Mouse (Mus musculus) lung, adult 2 months (tissue): ENCODE measurements at regions not wholly inside any gene's neighbourhood (a gene's known extent, or its start where the extent isn't known, plus 50 kb on each side); places are given as distances from the start of the nearest gene placed in this dataset.

Experiments used
- DNase-seq: peaks from one replicate; pipeline ENCODE4 v3.0.0; 2022
- H3K4me1 ChIP-seq: fragments of 200-500 bp; 2 replicates; pipeline ENCODE4 v1.6.1; 2011; ENCODE audit warnings: low read length; ENCODE audit not compliant: control insufficient read depth, insufficient read depth
- H3K4me3 ChIP-seq: fragments of 200-500 bp; replicated peaks from 2 replicates; pipeline ENCODE3; 2011; ENCODE audit warnings: low read depth, mild to moderate bottlenecking, control low read depth, low read length; ENCODE audit errors: extremely low read depth
- CTCF ChIP-seq: fragments of 200-500 bp; IDR thresholded peaks from 2 replicates; pipeline ENCODE4 v1.5.1; 2011; ENCODE audit warnings: mild to moderate bottlenecking, low read length, control low read depth; ENCODE audit not compliant: insufficient read depth
- POLR2A ChIP-seq: fragments of 200-500 bp; IDR thresholded peaks from 2 replicates; pipeline ENCODE4 v1.6.1; 2011; ENCODE audit warnings: low read depth, mild to moderate bottlenecking, control low read depth, low read length, borderline replicate concordance; ENCODE audit errors: extremely low read depth
- WGBS: fragments of 180-500 bp; shearing (Covaris S2); methylation state at CpG from one replicate; pipeline ENCODE4 v1.1.7; 2018; 5-methylcytosine and 5-hydroxymethylcytosine counted together

DNA sequence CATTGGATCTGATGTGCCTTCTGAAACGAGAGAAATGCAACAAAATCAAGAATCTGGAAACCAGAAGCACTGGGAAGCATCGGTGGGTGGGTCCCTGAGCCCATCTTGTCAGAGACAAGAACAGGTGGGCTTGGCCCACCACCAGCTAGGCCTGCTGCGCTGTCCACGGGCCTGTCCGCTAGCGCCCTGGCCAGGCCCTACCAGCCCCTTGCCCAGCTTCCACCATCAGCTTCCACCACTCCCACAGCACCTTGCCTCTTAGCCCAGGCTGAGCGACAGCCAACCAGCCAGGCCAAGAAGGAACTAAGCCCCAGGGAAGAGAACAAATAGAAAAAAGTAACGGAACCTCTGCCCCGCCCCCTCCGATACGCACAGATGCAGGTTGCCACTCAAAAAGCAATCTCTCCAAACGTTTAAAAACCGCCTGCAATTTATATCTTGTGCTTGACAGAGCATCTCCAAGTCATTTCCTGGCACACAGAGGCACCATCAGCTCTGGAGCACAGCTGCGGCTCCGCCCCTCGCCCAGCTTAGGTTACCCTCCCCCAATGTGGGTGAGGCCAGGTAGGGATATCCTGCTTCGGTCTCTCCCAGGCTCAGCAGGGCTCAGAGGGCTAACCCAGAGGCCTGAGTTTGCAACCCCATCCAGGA is 95.1 kb upstream of the Csf3r start:
- DNase-seq: no peak
- no peak overlapping the region for H3K4me3 ChIP-seq
- 58% methylated on average over 17 of the region's 17 CpGs for WGBS
- no peaks in the 10 kb centered on the region for H3K4me1 ChIP-seq
- TF ChIP-seq CTCF (no peak), POLR2A (no peak)

- H3K4me1 ChIP-seq: no peaks in the 10 kb centered on the region
- WGBS: 28% methylated on average over 10 of the region's 10 CpGs
- TF ChIP-seq CTCF (no peak), POLR2A (no peak)
- no peak overlapping the region for H3K4me3 ChIP-seq
- no peak for DNase-seq
Measured at GRCm38 (mm10) chr4:125930764-125931163, 93.6 kb upstream of the Csf3r start.

GRCm38 (mm10) chr4:125931321-125931720 is 93.0 kb upstream of the Csf3r start:
- 47% methylated on average over 6 of the region's 6 CpGs for WGBS
- no peaks in the 10 kb centered on the region for H3K4me1 ChIP-seq
- H3K4me3 ChIP-seq: no peak overlapping the region
- TF ChIP-seq POLR2A: no peak
- no peak for TF ChIP-seq CTCF
- no peak for DNase-seq

- Histone ChIP-seq H3K4me3 (no peak overlapping the region), H3K4me1 (no peaks in the 10 kb centered on the region)
- 71% methylated on average over 22 of the region's 22 CpGs for WGBS
- no peak for DNase-seq
- TF ChIP-seq CTCF: no peak
- no peak for TF ChIP-seq POLR2A
Measured at GRCm38 (mm10) chr4:125932036-125932756, 92.2 kb upstream of the Csf3r start.

DNA sequence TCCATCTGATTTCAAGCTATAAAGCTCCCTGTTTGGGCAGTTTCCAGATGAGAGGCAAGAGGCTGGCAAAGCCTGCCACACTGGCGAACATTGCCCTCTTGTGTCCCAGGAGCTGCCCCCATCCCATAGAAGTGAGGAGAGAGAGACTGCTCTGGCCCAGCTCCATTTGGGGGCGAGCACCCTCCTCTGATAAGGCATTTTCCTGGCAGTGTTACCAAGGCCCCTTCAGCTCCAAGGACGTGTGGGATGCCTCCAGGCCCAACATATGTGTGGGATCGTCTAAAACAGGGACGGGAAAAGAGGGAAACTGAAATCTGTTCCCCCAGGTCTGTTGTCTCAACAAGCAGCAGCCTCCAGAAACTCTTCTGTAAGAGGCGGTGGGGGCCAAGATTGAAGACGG is 88.0 kb upstream of the Csf3r start:
- no peak overlapping the region for H3K4me3 ChIP-seq
- WGBS: 60% methylated on average over 7 of the region's 7 CpGs
- no peaks in the 10 kb centered on the region for H3K4me1 ChIP-seq
- TF ChIP-seq POLR2A (no peak), CTCF (no peak)
- no peak for DNase-seq

DNA sequence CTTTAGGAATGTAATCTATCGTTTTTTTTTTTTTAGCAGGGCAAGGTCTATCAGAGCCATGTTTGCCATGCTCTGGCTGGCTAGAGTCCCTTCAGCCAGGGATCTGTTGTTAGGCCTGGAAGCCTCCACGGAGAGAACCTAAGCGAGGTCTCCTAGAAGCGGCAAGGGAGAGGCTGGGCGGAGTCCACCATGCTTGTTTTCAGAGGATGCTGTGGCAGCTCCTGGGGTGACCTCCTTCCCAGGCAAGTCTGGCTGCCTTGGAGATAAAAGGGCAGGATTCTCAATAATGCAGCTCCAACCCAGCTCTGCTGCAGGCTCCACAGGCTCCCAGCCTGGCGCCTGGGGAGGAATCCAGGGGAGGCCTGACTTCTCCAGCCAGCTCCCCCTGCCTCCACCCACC is 86.2 kb upstream of the Csf3r start:
- Histone ChIP-seq H3K4me3 (no peak overlapping the region), H3K4me1 (no peaks in the 10 kb centered on the region)
- 49% methylated on average over 6 of the region's 6 CpGs for WGBS
- no peak for DNase-seq
- TF ChIP-seq POLR2A: no peak
- no peak for TF ChIP-seq CTCF

DNA sequence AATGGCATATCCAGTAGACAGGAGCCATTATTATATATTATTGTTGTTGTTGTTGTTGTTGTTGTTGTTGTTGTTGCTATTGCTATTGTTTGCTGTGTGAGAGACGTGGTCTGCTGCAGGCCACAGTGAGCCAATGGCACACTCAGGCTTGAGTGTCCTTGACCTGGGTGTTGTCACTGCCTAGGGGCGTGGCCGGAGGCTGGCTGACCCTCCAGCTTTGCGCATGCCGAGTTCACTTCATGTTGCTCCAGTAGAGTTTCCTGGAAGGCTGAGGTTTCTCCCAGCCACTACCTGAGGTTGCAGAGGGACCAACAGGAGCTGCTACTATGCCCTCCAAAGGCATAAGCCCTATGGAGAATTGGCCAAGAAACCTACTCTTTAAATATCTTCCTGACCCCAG is 83.1 kb upstream of the Csf3r start:
- Histone ChIP-seq H3K4me1 (no peaks in the 10 kb centered on the region), H3K4me3 (no peak overlapping the region)
- WGBS: 37% methylated on average over 5 of the region's 5 CpGs
- no peak for DNase-seq
- no peak for TF ChIP-seq CTCF
- no peak for TF ChIP-seq POLR2A

- no peak for TF ChIP-seq CTCF
- no peak for TF ChIP-seq POLR2A
- 48% methylated on average over 3 of the region's 3 CpGs for WGBS
- no peak for DNase-seq
- Histone ChIP-seq H3K4me3 (no peak overlapping the region), H3K4me1 (no peaks in the 10 kb centered on the region)
Measured at GRCm38 (mm10) chr4:125941916-125942315, 82.4 kb upstream of the Csf3r start.

DNA sequence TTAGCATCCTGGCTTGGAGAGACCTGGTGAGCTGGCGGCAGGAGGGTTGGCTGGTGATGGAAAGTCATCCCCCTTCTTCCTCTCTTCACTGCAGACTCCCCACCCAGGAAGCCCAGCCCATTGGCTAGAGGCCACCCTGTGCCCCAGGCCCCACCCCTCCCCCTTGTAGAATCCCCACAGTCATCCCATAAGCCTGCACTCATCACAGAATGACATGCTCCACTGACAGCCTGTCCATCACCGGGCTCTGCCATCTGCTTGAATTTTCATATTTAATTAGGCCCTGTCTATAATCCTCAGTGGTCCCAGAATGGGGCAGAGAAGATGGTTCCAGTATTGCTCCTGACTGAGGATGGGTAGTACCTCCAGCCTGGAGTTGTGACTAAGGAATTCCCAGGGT is 79.3 kb upstream of the Csf3r start:
- Histone ChIP-seq H3K4me3 (no peak overlapping the region), H3K4me1 (no peaks in the 10 kb centered on the region)
- TF ChIP-seq POLR2A: no peak
- no peak for TF ChIP-seq CTCF
- WGBS: 76% methylated on average over 2 of the region's 2 CpGs
- no peak for DNase-seq

GRCm38 (mm10) chr4:125959426-125959825 is 64.9 kb upstream of the Csf3r start:
- no peak overlapping the region for H3K4me3 ChIP-seq
- TF ChIP-seq POLR2A (no peak), CTCF (no peak)
- H3K4me1 ChIP-seq: no peaks in the 10 kb centered on the region
- 40% methylated on average over 9 of the region's 9 CpGs for WGBS
- DNase-seq: no peak

- Histone ChIP-seq H3K4me3 (no peak overlapping the region), H3K4me1 (no peaks in the 10 kb centered on the region)
- no peak for DNase-seq
- TF ChIP-seq CTCF (no peak), POLR2A (no peak)
- WGBS: 57% methylated on average over 8 of the region's 8 CpGs
Measured at GRCm38 (mm10) chr4:125960704-125961279, 63.6 kb upstream of the Csf3r start.
